Mouse (Mus musculus) naive thymus-derived CD4-positive, alpha-beta T cell, adult 2 months (primary cell): ENCODE data around the gene Myo1a.

ENCODE experiments used
- DNase-seq: peaks from one replicate; pipeline ENCODE4 v3.0.0-alpha.2; 2011; ENCODE audit warnings: low read depth

The Myo1a gene

GRCm38 (mm10) chr10:127728437-127728836 is 23.5 kb downstream of the Myo1a start:
- DNase-seq: no peak

GRCm38 (mm10) chr10:127730285-127730932 is 25.4 kb downstream of the Myo1a start:
- no peak for DNase-seq

GRCm38 (mm10) chr10:127730933-127731310 is 26.0 kb downstream of the Myo1a start:
- no peak for DNase-seq

GRCm38 (mm10) chr10:127731397-127731796 is 26.4 kb downstream of the Myo1a start:
- no peak for DNase-seq

GRCm38 (mm10) chr10:127734434-127734833 is 29.5 kb downstream of the Myo1a start:
- no peak for DNase-seq

- peak; percentile 15 for DNase-seq
These were observed 31.3 kb downstream of the Myo1a start for GRCm38 (mm10) chr10:127736266-127736665.

- peak; percentile 12 for DNase-seq
These were observed 31.9 kb downstream of the Myo1a start for GRCm38 (mm10) chr10:127736916-127737315.

- DNase-seq: peak; percentile 12
These were observed 32.6 kb downstream of the Myo1a start for GRCm38 (mm10) chr10:127737552-127737951.

GRCm38 (mm10) chr10:127738151-127738882 is 33.3 kb downstream of the Myo1a start:
- peak; percentile 67 for DNase-seq

GRCm38 (mm10) chr10:127739083-127739660 is 34.2 kb downstream of the Myo1a start, which contains the start of gene Zbtb39:
Gene Zbtb39 (plus strand): TSS chr10:127739538.
- DNase-seq: peak; percentile 83

GRCm38 (mm10) chr10:127739661-127740161 is 34.7 kb downstream of the Myo1a start:
- no peak for DNase-seq

GRCm38 (mm10) chr10:127744661-127745060 is 39.7 kb downstream of the Myo1a start:
- DNase-seq: peak; percentile 75

GRCm38 (mm10) chr10:127745886-127746285 is 40.9 kb downstream of the Myo1a start:
- DNase-seq: no peak

GRCm38 (mm10) chr10:127747254-127747653 is 42.3 kb downstream of the Myo1a start:
- no peak for DNase-seq

GRCm38 (mm10) chr10:127748847-127749612 is 44.1 kb downstream of the Myo1a start:
- DNase-seq: no peak

GRCm38 (mm10) chr10:127750136-127750777 is 45.3 kb downstream of the Myo1a start:
- DNase-seq: no peak

GRCm38 (mm10) chr10:127751548-127751947 is 46.6 kb downstream of the Myo1a start, which contains the start of gene Gpr182:
Gene Gpr182 (minus strand): TSS chr10:127751732.
- no peak for DNase-seq

GRCm38 (mm10) chr10:127754566-127755166 is 49.7 kb downstream of the Myo1a start:
- no peak for DNase-seq

- no peak for DNase-seq
These were observed 50.3 kb downstream of the Myo1a start for GRCm38 (mm10) chr10:127755246-127755645.

- DNase-seq: no peak
These were observed 50.9 kb downstream of the Myo1a start for GRCm38 (mm10) chr10:127755770-127756468.
